Mouse (Mus musculus) brown adipose tissue, adult 24 weeks (tissue): ENCODE results near the gene Srsf3. TPM values are rescaled to one million over a fixed set of nuclear protein-coding genes. Genes with fewer than 3 reads are reported as not detected.

Source experiments
- polyA plus RNA-seq: library from polyadenylated mRNA; stranded (reverse); fragments of >200 nt; gene quantifications from 2 replicates; pipeline ENCODE4 v1.2.4, GENCODE M21; 2012; ENCODE audit not compliant: missing spikeins, insufficient read depth, insufficient read length

Srsf3 gene
- polyA plus RNA-seq, 1 experiment, result 105 TPM

Other genes with a start within 250 kb of the Srsf3 start
- gene Brpf3, start 231.5 kb upstream of the Srsf3 start, polyA plus RNA-seq, result 21.0 and 28.9 TPM in 2 replicates
- gene Pnpla1, start 174.2 kb upstream of the Srsf3 start, polyA plus RNA-seq, result not detected in 2 replicates
- gene 4930539E08Rik, start 117.3 kb upstream of the Srsf3 start, polyA plus RNA-seq, result not detected in 2 replicates
- not detected in 2 replicates for gene Pxt1, start 88.8 kb upstream of the Srsf3 start, polyA plus RNA-seq
- 27.2 and 29.0 TPM in 2 replicates for gene Kctd20, start 80.7 kb upstream of the Srsf3 start, polyA plus RNA-seq
- 47.3 and 49.3 TPM in 2 replicates for gene Stk38, start 24.6 kb upstream of the Srsf3 start, polyA plus RNA-seq
- 36.2 and 74.0 TPM in 2 replicates for gene Cdkn1a, start 58.3 kb downstream of the Srsf3 start, polyA plus RNA-seq
- 0.32 TPM in 1 of 2 replicates, not detected in the other for gene Rab44, start 81.5 kb downstream of the Srsf3 start, polyA plus RNA-seq
- gene Cpne5, start 205.5 kb downstream of the Srsf3 start, polyA plus RNA-seq, result not detected in 2 replicates
- gene Ppil1, start 231.6 kb downstream of the Srsf3 start, polyA plus RNA-seq, result 20.1 and 20.9 TPM in 2 replicates
- 180 and 221 TPM in 2 replicates for gene BC004004, start 236.2 kb downstream of the Srsf3 start, polyA plus RNA-seq